Mouse (Mus musculus) lung, postnatal 4 days (tissue): ENCODE results near the gene Chmp1a.
"Not testable (repeated sequence)": the region's sequence is repeated elsewhere in the genome, so short reads cannot be mapped to it uniquely, and the experiment has no call there.

ENCODE experiments used
- DNase-seq, 2 experiments: peaks; one replicate each; pipeline ENCODE4 v3.0.0; 2021

Chmp1a gene

DNA sequence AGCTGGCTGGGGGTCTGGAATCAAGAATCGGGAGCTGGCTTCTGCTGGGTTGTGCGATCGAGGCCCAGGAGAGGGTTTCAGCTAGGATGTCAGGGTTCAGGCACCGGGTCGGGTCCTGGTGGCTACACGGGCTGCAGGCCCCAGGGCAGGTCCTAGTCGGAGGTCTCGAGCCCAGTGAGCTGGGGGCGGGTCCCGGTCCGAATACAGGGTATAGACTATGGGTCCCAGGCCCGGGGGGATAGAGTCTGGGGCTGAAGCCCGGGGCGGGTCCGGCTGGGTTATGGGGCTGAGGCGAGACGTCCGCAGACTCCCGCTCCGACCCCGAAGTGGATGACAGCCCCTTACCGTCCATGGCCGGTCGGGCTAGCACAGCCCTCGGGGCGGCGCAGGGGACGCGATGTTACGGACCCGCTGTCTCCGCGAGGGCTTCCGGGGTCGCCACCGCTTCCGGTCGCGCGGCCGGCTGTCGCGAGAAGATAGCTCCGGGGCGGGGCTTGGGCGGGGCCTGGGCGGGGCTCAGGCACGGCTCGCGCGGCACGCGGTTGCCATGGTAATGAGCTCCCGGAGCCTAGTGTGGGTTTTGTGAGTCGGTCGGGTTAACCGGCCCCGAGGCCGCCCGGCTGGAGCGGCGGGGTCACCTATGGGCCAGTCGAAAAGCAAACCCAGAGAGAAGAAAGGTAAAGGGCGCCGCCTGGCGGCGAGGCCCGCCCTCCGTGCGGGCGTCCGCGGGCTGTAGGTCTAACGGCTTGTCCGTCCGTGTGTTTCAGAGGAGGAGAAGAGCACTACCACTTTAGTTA is at the start of gene Chmp1a, which contains the start of gene Spata33:
Chmp1a (minus strand) TSS at position 443 of the 797 bp plus-strand sequence.
Spata33 (plus strand) TSS at position 512 of the 797 bp plus-strand sequence.
- DNase-seq, result peak; percentile 92 to 95

DNA sequence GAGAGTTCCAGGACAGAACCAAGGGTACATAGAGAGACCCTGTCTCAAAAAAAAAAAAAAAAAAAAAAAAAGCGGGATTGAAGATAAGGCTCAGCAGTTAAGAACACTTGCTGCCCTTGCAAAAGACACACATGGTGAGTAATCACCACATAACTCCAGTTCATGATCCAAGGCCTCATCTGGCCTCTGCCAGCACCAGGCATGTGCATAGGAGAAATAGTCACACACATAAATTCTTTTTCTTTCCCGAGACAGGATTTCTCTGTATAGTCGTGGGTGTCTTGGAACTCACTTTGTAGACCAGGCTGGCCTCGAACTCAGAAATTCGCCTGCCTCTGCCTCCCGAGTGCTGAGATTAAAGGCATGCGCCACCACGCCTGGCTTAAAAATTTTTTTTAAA is 45.0 kb upstream of the Chmp1a start:
- not testable (repeated sequence) for DNase-seq

DNA sequence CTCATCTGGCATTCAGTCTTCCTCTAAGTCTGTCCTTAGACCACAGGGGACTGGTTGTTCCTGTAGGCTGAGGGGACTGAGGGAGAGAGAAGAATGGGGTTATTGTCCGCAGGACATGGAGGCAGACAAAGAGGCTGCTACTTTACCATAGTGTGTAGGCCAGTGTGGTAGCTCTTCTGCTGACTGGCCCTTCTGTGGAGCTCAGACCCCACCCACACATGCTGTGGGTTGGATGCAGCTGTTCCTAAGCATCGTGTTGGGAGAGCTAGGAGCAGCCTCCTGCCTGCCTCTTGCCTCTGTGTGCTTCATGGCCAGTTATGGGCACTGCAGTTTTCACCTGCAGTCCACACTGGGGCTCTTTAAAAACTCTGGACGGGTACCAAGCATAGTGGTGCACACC is 44.6 kb upstream of the Chmp1a start:
- DNase-seq, result no peak

DNA sequence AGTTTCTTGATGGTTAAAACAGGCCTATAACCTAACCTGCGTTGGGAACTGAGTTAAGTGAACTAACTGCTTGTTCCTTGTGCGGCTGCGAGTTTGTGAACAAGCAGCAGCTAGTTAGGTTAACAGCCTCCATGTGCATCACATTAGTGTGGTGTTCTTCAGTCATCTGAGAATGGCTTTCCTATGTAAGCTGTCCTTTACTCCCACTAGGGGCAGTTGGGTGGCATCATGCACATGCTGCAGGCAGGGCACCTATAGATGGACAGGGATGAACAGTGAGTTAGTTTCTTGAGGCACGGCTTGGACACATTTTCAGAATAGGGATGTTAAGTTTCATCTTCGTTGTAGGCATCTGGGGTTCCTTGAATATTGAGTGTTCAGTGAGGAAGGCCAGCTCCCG is 42.6 kb upstream of the Chmp1a start:
- DNase-seq, result no peak

DNA sequence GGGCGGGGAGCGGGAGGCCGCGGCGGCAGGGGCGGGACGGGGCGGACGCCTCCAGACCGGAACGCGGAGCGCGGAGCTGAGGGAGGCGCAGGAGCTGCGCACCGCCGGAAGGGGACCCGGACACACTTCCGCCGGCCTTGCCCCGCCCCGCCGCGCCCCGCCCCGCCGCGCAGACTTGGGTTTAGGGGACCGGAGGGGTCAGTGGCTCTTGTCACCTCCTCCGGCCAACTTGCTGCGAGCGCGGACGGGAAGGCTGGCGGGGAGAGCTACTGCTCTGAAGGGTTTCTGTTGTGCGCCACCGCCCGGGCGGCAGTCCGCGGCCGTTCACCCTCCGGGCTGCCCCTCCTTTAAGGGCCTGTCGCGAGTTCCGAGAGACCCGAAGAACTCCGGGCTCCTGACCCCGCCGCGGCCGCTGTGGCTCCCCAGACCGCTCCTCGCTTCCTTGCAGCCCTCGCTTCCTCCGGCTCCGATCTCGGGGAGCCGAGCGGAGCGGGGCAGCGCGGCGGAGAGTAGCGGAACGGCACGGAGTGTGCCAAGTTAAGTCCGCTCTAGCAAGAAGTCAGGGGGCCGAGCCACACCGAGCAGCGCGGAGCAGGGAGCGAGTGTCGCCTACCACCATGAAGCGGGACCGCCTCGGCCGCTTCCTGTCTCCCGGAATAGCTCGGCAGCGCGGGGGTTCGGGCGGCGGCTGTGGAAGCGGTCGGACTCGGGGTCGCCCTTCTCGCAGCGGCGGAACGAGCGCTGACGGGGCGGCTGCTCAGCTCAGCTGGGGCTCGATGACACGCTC is 41.7 kb upstream of the Chmp1a start, which contains the start of the genes Zfp276 and Vps9d1:
Zfp276 (plus strand) TSS at position 97 of the 787 bp plus-strand sequence.
Vps9d1 (minus strand) TSS at position 250 of the 787 bp plus-strand sequence.
- DNase-seq, result peak; percentile 92 to 93

DNA sequence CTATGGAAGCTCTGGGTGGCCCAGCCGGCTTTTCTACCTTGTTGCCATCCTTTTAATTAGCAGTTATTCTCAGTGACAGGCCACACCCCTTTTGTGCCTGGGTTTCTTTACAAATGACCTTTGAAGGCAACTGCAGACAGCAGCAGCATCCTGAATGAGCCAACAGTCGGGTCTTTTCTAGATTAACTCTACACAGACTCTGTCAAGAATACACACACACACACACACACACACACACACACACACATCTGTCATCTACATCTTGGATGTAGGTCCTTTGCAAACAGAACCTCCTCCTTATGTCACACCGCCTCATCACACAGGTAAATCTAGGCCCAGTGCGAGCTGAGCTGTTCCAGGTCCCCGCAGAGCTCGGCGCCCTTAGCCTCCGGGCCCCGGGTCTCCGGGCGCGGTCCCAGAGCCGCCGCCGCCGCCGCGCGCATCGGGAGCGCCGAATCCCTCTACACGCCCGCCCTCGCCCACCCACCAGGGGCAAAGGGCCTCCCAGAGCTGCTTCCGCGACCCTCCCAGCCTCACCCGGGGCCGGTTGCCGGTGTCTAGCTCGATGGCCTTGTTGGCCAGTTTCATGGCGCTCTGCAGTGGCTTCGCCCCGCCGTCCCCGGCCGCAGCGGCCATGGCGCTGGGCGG is 41.0 kb upstream of the Chmp1a start:
- no peak for DNase-seq

DNA sequence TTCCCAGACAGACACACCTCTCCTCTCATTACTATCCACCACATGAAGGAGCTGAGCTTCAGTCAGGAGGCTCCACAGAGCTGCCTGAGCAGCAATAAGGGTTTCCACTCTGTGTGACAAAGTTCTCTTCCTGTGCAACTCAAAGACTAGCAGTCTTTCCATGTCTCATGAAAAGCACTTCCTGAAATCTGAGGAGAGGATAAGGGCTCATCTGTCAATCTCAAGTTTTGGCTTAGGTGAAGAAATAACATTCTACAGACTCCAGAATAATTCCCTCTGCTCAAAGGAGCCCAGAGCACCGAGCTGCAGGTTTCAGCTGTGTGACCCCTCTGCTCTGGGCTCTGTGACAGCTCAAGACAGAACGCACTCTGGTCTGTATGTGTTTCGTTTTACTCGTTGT is 40.4 kb upstream of the Chmp1a start:
- DNase-seq, result no peak

DNA sequence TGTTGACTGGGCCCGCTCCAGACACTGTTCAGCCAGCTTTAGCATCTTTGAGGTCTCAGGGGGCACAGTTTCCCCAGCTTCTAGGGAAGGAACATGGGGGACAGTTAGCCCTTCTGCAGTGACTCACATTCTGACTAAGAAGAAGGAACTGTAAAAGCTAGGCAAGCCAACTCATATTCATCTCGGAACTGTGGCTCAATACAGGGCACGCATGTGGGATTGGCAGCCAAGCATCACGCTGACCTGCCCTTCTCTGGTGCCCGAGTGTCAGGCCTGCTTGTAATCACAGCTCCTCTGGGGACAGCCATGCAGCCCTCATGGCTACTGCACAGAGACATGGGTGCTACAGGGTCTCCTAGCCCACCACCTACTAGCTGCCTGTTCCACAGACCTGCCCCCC is 38.4 kb upstream of the Chmp1a start:
- DNase-seq, result no peak

DNA sequence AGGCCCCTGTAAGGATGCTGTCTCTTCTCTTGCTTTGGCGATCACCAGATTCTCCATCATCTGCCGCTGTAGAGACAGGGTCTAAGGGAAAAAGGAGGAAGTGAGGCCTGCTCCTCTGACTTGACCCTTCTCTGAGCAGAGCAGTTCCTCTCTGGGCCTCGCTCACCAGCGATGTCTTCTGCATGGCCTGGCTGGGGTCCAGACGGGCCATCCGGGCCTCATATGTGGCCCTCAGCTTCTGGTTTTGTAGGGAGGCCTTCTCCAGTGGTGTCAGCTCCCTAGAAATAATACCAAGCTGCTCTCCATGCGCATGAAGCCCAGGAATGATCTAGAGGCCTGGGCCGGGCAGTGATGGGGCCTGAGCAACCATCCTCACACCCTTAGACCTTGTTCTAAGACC is 36.0 kb upstream of the Chmp1a start:
- no peak for DNase-seq

DNA sequence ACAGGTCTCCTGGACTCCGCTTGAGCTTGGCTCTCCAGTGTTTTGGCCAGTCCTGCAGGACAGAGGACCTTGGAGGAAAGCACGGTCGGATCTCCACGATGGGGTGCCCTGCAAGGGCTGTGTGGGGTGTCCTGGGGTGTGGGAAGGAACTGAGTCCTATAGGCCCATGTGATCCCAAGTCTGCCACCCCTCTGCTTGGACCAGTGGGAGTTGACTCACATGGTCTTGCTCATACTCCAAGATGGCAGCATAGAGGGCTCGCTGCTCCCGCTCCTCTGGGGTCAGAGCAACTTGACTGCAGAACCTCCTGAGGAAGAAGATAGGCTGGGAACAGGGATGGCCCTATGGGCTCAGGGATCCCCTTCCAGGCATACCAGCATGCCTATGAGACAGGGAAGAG is 35.2 kb upstream of the Chmp1a start:
- DNase-seq, result no peak

DNA sequence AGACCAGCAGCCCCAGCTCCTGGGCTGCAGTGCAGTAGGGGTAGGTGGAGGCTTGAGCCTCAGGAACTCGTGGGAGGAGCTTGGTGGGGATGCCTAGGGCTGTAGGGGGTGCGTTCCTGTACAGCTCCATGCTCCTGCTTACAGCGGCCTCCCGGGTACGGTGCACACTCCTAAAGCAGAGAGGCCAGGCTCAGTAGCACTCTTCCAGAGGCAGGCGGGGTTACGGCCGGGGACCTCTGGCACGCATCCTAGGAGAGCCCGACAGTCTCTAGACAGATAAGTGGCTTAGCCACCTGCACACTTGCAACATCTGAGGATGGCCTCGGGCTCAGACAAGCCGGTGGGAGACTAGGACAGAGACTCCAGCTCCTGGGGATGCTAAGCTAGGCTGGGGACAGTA is 33.0 kb upstream of the Chmp1a start:
- DNase-seq, result peak in 1 of 2 experiments; percentile 19

DNA sequence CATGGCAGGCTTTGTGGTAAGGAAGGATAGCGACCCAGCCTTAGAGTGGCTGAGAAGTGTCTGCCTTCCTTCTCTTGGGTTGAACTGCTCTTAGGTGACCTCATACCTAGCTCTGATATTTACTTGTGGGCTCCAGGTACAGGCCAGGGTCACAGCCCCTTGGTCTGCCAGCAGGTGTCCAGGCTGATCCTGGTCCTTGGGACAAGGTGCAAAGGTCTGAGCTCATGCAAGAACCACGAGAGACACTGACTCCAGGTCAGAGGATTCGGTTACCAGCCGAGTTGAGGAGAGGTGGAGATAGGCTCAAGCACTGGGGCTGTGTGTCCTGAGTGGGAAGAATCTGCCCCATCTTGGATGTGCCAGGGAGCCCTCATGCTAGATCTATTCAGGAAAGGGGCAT is 31.8 kb upstream of the Chmp1a start:
- no peak for DNase-seq

DNA sequence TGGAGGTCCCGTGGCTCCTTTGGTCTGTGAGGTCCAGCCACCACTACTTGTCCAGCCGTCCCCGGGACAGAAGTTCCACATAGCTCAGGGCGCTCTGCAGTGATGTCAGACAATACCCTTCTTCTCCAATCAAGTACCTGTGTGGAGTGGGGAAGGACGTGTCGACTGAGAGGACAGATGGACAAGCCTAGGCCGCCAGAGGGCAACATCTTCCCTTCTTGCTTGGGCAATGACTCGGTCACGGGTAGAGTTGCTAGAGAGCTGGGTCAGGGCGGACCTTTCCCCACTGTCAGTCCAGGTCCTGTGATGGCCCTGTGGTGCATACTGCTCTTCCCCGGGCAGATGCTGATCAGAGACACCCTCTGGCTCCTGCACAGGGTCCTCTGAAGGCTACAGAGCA is 30.5 kb upstream of the Chmp1a start:
- no peak for DNase-seq

DNA sequence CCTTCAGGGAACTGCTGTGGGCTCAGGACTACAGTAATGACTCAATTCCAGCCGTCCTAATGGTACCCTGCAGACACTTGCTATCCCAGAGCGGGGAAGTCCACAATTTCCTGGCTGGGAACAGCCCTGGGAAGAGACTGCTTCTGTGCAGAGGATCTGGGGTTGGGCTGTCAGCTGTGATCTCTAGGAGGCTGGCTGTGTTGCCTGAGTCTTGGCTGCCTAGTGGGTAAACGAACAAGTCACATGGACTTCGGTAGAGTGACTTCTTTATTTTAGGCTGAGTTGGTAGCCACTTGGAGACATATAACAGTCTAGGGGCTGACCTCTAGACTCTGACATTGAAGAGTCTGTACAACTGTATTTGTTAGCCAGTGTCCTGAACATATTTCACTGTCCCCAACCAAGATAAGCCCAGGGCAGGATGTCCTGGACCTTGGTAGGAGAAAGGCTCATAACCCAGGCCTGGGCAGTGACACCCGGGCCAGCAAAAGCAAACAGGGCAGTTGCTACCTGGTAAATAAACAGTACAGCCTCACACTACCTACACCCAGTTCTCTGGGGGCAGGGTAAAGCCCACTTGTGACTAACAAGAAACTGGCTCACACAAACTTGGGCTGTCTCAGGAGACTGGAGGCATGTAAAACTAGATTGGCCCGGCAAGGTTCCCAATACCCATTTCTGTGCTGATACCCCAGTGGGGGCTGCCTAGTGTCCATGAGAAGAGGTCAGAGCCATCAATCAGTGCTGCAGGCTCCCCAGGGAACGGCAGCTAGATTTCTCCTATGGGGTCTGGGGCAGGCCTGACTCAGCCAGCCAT is 29.8 kb upstream of the Chmp1a start:
- no peak for DNase-seq

DNA sequence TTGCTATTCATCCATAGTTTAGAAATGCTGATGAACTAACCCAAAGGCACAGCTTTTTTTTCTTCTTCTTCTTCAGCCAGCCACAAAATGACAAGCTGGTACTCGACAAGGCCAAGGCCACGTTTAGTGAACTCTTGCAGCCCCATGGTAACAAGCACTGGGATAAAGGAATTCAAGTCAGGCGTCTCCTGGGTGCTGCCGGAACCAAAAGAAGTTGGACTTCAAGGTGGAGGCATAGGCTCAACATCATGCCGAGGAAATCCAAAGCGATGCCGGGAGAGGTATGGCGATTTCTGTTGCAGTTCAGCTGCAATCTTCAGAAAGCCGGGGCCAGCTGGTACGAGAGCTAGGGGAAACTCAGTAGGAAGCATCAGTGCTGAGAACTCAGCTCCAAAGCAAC is 26.8 kb upstream of the Chmp1a start:
- no peak for DNase-seq

DNA sequence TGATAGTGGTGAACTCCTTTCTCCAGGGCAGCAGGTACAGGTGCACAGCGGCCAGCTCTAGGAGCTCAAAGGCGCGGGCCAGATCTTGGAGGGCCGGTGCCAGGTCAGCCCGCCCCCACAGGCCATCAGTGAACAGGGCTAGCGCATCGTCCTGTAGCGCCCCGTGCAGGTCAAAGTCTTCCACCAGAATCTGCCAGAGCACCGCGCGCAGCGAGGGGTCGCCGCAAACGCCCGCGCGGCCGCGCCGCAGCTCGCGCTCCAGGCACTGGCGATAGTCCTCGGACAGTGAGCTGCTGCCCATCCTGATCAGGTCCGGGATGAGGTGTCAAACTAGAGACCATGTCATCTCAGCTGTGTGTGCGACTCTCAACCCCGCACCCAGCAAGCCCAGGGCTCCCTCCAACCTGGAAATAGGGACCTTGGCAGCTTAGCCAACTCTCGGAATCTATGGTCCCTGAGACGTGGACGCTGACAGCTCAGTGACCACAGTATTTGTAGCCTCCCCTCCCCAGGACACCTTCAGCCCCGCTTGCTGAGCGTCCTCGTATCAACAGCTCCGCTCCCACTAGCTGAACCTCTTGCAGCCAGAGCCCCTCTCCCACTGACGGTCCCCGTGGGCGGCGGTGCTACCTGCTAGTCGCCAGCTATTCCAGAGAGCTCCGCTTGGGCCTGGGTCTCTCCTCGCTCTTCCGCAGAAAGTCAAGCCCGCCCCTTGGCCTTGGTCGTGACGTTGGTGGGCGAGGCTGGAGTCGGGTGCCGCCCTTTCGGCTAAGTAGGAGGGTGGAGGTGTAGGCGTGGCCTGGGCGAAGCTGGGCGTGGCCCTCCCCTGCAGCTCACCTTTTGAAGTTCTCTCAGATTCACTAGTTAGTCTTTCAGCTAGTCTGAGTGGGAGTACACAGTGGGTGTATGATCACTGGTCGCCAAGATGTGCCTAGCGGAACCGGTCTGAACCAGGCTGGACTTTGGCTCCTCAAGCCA is 23.2 kb upstream of the Chmp1a start, which contains the start of gene Spata2l:
Spata2l (minus strand) TSS at position 714 of the 978 bp plus-strand sequence.
- peak; percentile 90 to 91 for DNase-seq

DNA sequence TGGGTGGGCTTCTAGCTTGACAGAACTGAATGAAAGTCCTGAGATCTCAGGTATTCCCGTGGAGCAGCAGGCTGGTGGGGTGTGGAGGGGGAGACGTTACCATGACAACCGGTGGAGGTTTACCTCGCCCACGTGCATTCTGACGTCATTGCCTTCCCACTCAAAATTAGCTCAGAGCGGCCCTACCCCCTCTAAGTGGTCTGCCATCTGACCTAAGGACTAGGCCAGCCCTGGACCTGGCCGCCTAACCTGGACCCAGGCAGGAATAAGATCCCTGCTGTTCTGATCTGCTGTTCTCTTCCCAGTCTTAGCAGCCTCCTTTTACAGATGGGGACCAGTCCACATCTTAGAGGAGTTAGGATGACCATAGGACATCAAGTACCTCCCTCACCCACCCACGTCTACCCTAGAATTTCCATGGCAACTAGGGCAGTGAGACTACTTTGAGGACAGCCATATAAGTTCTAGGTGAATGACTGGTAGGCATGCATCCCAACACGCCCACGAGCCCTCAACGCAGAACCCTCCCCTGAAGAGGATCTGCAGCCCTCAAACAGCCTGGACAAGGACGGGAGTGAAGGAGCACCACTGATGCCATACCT is 22.5 kb upstream of the Chmp1a start:
- DNase-seq, result peak in 1 of 2 experiments; percentile 19

DNA sequence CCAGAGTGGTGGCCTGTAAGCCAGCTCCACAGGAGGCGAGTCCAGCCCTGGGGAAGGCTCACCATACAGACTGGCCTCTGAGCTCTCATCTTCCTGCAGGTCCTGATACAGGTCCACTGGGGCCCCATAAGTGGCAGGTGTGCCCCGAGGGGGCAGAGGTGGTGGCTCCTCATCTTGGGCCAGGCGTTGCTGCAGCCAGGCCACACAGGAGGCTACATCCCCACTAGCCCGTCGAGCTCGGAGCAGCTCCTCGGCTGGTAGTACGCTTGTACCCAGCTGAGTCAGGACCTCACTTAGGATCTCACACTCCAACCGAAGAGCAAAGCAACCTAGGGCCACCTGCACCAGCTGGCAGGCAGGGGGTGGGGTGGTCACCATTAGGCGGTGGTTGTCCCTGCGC is 21.2 kb upstream of the Chmp1a start:
- DNase-seq, result peak in 1 of 2 experiments; percentile 22

DNA sequence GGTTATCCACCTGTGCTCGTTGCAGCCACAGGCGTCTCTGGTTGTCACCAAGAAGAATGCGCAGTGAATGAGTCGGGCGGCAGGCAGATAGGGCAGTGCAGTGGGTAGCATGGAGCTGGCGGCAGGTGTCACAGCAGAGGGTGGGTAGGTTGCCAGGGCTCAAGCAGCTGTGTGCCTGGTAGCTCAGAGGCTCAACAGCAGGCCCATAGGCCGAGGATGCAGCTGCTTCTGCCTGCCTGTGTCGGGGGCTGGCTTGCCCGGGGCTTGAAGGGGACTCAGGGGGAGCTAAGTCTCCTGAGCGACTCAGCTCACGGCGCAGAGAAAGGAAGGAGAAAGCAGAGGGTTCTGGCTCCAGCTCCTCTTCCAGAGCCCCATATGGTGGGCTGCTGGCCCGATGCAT is 20.7 kb upstream of the Chmp1a start:
- peak in 1 of 2 experiments; percentile 24 for DNase-seq

DNA sequence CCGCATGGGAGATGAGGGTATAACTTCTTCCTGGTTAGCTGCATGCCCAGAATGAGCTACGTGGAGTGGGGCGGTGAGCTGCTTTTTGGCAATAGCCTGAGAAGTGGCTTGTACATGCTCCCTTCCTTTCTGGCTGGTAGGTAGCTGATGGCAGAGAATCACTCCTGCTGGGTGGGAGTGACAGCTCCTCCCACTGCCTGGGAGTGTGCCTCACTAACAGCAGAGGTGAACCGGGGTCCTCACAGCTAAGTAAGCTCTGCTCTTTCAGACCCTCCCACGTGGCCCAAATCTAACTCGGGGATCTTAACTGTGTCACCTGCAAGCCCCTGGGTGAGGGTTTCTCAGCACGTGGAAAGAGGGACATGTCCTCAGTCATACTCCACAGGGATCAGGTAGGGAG is 20.0 kb upstream of the Chmp1a start:
- no peak for DNase-seq

DNA sequence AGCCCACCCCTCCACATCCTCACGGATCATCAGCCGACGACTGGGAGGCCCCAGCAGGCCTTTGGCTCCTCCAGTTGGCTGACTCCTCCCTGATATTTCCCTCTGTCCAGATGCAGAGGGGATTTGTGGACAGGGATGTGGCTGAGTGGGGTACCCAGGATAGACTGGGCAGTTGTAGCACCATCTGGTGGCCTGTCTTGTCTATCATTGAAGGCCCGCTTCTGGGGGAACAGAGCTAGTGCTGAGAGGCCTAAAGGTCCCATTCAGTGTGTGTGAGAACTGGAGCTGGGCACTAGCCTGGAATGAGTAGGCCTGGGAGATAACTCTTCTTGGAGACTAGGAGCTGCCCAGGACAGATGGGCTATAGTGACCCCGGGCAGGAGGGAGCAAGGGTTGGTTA is 19.2 kb upstream of the Chmp1a start:
- peak in 1 of 2 experiments; percentile 31 for DNase-seq
